Mouse (Mus musculus) C2C12 (cell line): ENCODE measurements around the gene Dlx1.

Experiments used
- CEBPB ChIP-seq: IDR thresholded peaks from one replicate; pipeline ENCODE4 v1.6.1; 2011; ENCODE audit warnings: low read depth, mild to moderate bottlenecking, control low read depth, moderate library complexity
- CTCF ChIP-seq: IDR thresholded peaks from one replicate; pipeline ENCODE4 v1.5.1; 2011; ENCODE audit not compliant: control insufficient read depth, insufficient read depth, insufficient read length
- FOSL1 ChIP-seq: IDR thresholded peaks from one replicate; pipeline ENCODE4 v1.8.0; 2011; ENCODE audit warnings: mild to moderate bottlenecking, low read length; ENCODE audit not compliant: poor library complexity, insufficient read depth, severe bottlenecking
- MAX ChIP-seq: IDR thresholded peaks from one replicate; pipeline ENCODE4 v1.6.1; 2011; ENCODE audit warnings: mild to moderate bottlenecking, control low read depth
- MYOD1 ChIP-seq: IDR thresholded peaks from one replicate; pipeline ENCODE4 v1.6.1; 2011; ENCODE audit warnings: low read depth; ENCODE audit not compliant: control insufficient read depth, insufficient read length
- MYOG ChIP-seq: IDR thresholded peaks from one replicate; pipeline ENCODE4 v1.6.1; 2011; ENCODE audit not compliant: control insufficient read depth, insufficient read length; ENCODE audit errors: extremely low read depth
- USF1 ChIP-seq: IDR thresholded peaks from one replicate; pipeline ENCODE4 v1.6.1; 2011; ENCODE audit warnings: low read depth, mild to moderate bottlenecking, control low read depth, moderate library complexity

DNA sequence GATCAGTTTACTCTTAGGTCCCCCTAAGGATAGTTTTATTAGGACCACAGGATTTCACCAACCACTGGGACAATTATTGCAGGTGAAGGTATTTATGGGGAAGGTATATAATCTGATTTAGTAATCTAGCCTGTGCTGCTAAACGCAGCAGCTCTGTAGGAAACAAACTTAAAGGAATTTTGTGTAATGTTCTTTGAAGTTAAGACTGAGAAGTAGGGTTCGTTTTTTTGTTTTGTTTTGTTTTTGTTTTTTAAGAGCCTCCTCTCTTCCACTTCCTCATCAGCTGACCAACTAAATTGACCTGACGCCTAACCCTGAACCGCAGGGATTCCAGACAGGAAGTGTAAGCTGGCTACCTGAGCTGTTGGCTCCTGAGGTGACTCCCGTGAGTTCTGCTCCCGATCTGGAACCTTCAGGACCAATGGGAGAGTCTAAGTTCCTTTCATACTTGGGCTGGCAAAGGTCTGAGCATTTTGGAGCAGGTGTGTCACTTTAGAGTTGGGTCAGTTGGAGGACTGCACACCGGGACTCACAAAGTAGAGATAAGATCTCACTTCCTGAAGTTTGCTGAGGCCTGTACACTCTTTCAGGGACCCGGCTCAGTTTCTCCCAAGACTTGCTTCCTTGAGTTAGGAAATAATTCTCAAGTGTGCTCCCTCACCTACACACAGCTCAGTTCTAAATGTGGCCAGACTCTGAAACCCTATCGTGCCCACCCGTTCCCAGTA lies 1.2 kb upstream of the Dlx1 start:
- TF ChIP-seq CTCF = no peak
- TF ChIP-seq MAX = no peak
- no peak for TF ChIP-seq CEBPB
- no peak for TF ChIP-seq MYOD1
- TF ChIP-seq USF1 = no peak
- TF ChIP-seq MYOG = no peak
- TF ChIP-seq FOSL1 = no peak
